Mouse (Mus musculus) stomach, postnatal 0 days (tissue): Measurements from ENCODE around the gene Stub1.

ENCODE experiments used
- CTCF ChIP-seq: IDR thresholded peaks from 2 replicates; pipeline ENCODE4 v1.5.1; 2016; ENCODE audit warnings: antibody characterized with exemption, low read depth, mild to moderate bottlenecking, moderate library complexity
- EP300 ChIP-seq: optimal IDR thresholded peaks from 2 replicates; pipeline ENCODE3; 2016; ENCODE audit warnings: antibody characterized with exemption

DNA sequence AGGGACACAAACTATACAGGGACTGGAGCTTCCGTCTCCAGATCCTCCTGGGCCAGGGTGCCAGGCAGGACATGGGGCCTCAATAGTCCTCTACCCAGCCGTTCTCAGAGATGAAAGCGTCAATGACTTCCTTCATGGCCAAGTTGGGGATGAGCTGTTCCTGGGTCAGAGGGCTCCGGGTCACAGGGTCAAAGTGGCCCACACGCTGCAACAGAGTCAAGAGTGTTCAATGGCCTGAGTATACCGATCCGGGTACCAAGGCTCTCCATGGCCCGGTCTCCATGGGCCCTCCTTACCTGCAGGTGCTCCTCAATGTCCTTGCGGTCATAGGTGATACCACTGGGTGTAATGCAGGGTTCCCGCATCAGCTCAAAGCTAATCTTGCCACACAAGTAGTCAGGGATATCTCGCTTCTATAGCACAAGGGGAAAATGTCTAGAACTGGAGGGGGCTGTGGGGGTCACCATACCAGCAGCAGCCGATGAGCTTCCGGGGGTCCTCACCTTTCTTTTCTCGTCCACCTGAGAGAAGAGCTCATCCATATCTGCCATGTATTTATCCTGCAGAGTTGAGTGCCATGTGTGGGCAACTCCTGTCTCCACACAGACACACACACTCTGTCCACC is 2.3 kb downstream of the Stub1 start:
- TF ChIP-seq CTCF = no peak
- no peak for TF ChIP-seq EP300
